Mouse (Mus musculus) erythroblast, embryonic 14.5 days (primary cell): ENCODE data around the gene Camk1d.

ENCODE experiments used
- GATA1 ChIP-seq: IDR thresholded peaks from 2 replicates; pipeline ENCODE4 v1.6.1; 2012; ENCODE audit warnings: low read length, inconsistent platforms, mixed read lengths
- TAL1 ChIP-seq: IDR thresholded peaks from 3 replicates; pipeline ENCODE4 v1.6.1; 2012; ENCODE audit warnings: low read length, inconsistent platforms, mixed read lengths

DNA sequence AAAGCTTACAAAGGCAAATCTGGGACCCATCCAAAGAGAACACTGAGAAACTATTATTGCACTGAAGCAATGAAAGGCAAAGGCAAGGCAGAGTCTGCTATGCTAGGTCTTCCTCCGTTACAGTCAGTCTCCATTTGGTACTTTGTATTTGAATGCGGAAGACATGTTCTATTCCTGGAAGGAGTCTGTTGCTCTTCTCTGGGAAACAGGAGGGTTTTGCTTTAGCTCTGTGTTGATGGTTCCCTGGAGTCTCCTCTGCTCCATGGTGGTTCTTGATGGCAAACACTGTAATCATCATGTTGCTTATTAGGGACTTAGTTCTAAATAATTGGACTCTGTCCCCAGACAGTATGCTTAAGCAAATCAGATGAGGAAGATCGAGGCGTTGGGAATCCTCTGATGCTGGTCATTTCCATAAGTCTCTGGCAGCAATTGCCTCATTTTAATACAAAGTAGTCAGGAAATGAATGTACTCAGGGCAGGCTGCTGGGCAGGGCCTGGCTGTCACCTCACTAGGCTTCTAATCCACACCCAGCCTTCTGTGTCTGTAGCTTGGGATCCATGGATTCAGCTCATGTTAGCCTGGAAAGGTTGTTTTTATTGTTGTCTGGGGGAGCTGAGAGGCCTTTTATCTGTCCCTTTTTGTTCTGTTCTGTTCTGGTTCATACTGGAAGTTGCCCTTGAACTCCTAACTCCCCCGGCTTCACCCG lies 129.8 kb downstream of the Camk1d start:
- no peak for TF ChIP-seq GATA1
- no peak for TF ChIP-seq TAL1
